Mouse (Mus musculus) cerebellum, adult 2 months (tissue): ENCODE results near the gene Npas1.

Experiments
- CTCF ChIP-seq: fragments of 200-500 bp; IDR thresholded peaks from 2 replicates; pipeline ENCODE4 v1.5.1; 2011; ENCODE audit warnings: low read depth, mild to moderate bottlenecking, control low read depth, low read length, moderate library complexity, borderline replicate concordance; ENCODE audit not compliant: insufficient read depth
- POLR2A ChIP-seq: fragments of 200-500 bp; IDR thresholded peaks from 2 replicates; pipeline ENCODE4 v1.6.1; 2011; ENCODE audit warnings: low read length, control low read depth, borderline replicate concordance; ENCODE audit not compliant: insufficient read depth

DNA sequence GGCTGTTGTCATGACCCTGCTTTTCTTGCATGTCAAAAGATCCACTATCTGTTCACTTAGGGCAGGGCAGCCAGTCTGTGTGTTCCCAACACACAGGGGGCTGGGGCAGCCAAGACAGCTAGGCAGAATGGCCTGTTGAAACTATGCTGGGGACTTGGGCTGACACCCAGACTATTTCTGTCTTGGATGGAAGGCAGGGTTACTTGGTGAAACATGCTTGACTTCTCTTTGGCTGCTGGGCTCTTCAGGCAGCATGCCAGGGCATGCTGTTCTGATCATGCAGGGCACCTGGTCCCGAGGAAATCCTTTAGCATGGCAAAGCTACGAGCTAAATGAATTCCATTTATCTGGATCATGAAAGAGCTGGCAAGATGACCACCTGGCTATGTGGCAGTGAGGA lies 46.8 kb upstream of the Npas1 start:
- TF ChIP-seq POLR2A (no peak), CTCF (no peak)
